Mouse (Mus musculus): ENCODE measurements at regions not wholly inside any gene's neighbourhood (a gene's known extent, or its start where the extent isn't known, plus 50 kb on each side); places are given as distances from the start of the nearest gene placed in this dataset.

GRCm38 (mm10) chr2:124745045-124745444 lies 322.9 kb upstream of the Slc24a5 start:
- Histone ChIP-seq H3K36me3 (ENCODE audit: control insufficient read depth, insufficient read depth, low read length, poor library complexity, severe bottlenecking) (no peaks in the 10 kb centered on the region), H3K4me1 (ENCODE audit: control insufficient read depth in 2 of 2, insufficient read depth in 2 of 2, low read length in 2 of 2, poor library complexity in 1 of 2) (no peaks in the 10 kb centered on the region), H3K27ac (ENCODE audit: insufficient read depth, low read depth, low read length, poor library complexity, severe bottlenecking) (no peak overlapping the region), H3K4me3 (ENCODE audit: insufficient read depth in 1 of 2, low read depth in 1 of 2, low read length in 2 of 2, poor library complexity in 1 of 2, severe bottlenecking in 1 of 2) (no peak overlapping the region), H3K9me3 (ENCODE audit: control insufficient read depth, insufficient read depth, low read depth, low read length) (no peaks in the 10 kb centered on the region), H3K9ac (ENCODE audit: insufficient read depth, low read depth, low read length, poor library complexity, severe bottlenecking) (no peak overlapping the region)
- TF ChIP-seq ZNF384 (IDR thresholded peaks at IDR 0.05; ENCODE audit: low read depth, low read length) (no peak), CHD2 (IDR thresholded peaks at IDR 0.05; ENCODE audit: low read depth, low read length) (no peak), HCFC1 (IDR thresholded peaks at IDR 0.05; ENCODE audit: borderline replicate concordance, insufficient read depth, low read length) (no peak), ZC3H11A (IDR thresholded peaks at IDR 0.05; ENCODE audit: borderline replicate concordance, low read depth, low read length) (no peak), MAFK (IDR thresholded peaks at IDR 0.05; ENCODE audit: insufficient read depth, low read depth, low read length) (no peak)
- DNase-seq (ENCODE audit: low read depth, low spot score), result no peak
- in situ Hi-C loops (cut with MboI; ENCODE audit: low sequenced_read_pairs in 2 of 2, unreplicated experiment in 2 of 2), result no loop called here

GRCm38 (mm10) chr2:124747119-124747518 lies 320.8 kb upstream of the Slc24a5 start:
- Histone ChIP-seq H3K36me3 (ENCODE audit: control insufficient read depth, insufficient read depth, low read length, poor library complexity, severe bottlenecking) (no peaks in the 10 kb centered on the region), H3K9ac (ENCODE audit: insufficient read depth, low read depth, low read length, poor library complexity, severe bottlenecking) (no peak overlapping the region), H3K9me3 (ENCODE audit: control insufficient read depth, insufficient read depth, low read depth, low read length) (no peaks in the 10 kb centered on the region), H3K4me3 (ENCODE audit: insufficient read depth in 1 of 2, low read depth in 1 of 2, low read length in 2 of 2, poor library complexity in 1 of 2, severe bottlenecking in 1 of 2) (no peak overlapping the region), H3K27ac (ENCODE audit: insufficient read depth, low read depth, low read length, poor library complexity, severe bottlenecking) (no peak overlapping the region), H3K4me1 (ENCODE audit: control insufficient read depth in 2 of 2, insufficient read depth in 2 of 2, low read length in 2 of 2, poor library complexity in 1 of 2) (no peaks in the 10 kb centered on the region)
- in situ Hi-C loops (cut with MboI; ENCODE audit: low sequenced_read_pairs in 2 of 2, unreplicated experiment in 2 of 2), result no loop called here
- no peak for TF ChIP-seq HCFC1 (IDR thresholded peaks at IDR 0.05; ENCODE audit: borderline replicate concordance, insufficient read depth, low read length)
- TF ChIP-seq ZC3H11A (IDR thresholded peaks at IDR 0.05; ENCODE audit: borderline replicate concordance, low read depth, low read length), result no peak
- TF ChIP-seq CHD2 (IDR thresholded peaks at IDR 0.05; ENCODE audit: low read depth, low read length), result no peak
- no peak for TF ChIP-seq ZNF384 (IDR thresholded peaks at IDR 0.05; ENCODE audit: low read depth, low read length)
- no peak for TF ChIP-seq MAFK (IDR thresholded peaks at IDR 0.05; ENCODE audit: insufficient read depth, low read depth, low read length)
- no peak for DNase-seq (ENCODE audit: low read depth, low spot score)

GRCm38 (mm10) chr2:124747627-124748026 lies 320.3 kb upstream of the Slc24a5 start:
- no peak for TF ChIP-seq HCFC1 (IDR thresholded peaks at IDR 0.05; ENCODE audit: borderline replicate concordance, insufficient read depth, low read length)
- no peak for TF ChIP-seq CHD2 (IDR thresholded peaks at IDR 0.05; ENCODE audit: low read depth, low read length)
- TF ChIP-seq ZNF384 (IDR thresholded peaks at IDR 0.05; ENCODE audit: low read depth, low read length), result no peak
- no peak for TF ChIP-seq MAFK (IDR thresholded peaks at IDR 0.05; ENCODE audit: insufficient read depth, low read depth, low read length)
- no peak for TF ChIP-seq ZC3H11A (IDR thresholded peaks at IDR 0.05; ENCODE audit: borderline replicate concordance, low read depth, low read length)
- Histone ChIP-seq H3K4me3 (ENCODE audit: insufficient read depth in 1 of 2, low read depth in 1 of 2, low read length in 2 of 2, poor library complexity in 1 of 2, severe bottlenecking in 1 of 2) (no peak overlapping the region), H3K9ac (ENCODE audit: insufficient read depth, low read depth, low read length, poor library complexity, severe bottlenecking) (no peak overlapping the region), H3K27ac (ENCODE audit: insufficient read depth, low read depth, low read length, poor library complexity, severe bottlenecking) (no peak overlapping the region), H3K4me1 (ENCODE audit: control insufficient read depth in 2 of 2, insufficient read depth in 2 of 2, low read length in 2 of 2, poor library complexity in 1 of 2) (no peaks in the 10 kb centered on the region), H3K9me3 (ENCODE audit: control insufficient read depth, insufficient read depth, low read depth, low read length) (no peaks in the 10 kb centered on the region), H3K36me3 (ENCODE audit: control insufficient read depth, insufficient read depth, low read length, poor library complexity, severe bottlenecking) (no peaks in the 10 kb centered on the region)
- in situ Hi-C loops (cut with MboI; ENCODE audit: low sequenced_read_pairs in 2 of 2, unreplicated experiment in 2 of 2), result no loop called here
- no peak for DNase-seq (ENCODE audit: low read depth, low spot score)

- Histone ChIP-seq H3K27ac (ENCODE audit: insufficient read depth, low read depth, low read length, poor library complexity, severe bottlenecking) (no peak overlapping the region), H3K36me3 (ENCODE audit: control insufficient read depth, insufficient read depth, low read length, poor library complexity, severe bottlenecking) (no peaks in the 10 kb centered on the region), H3K4me1 (ENCODE audit: control insufficient read depth in 2 of 2, insufficient read depth in 2 of 2, low read length in 2 of 2, poor library complexity in 1 of 2) (no peaks in the 10 kb centered on the region), H3K9ac (ENCODE audit: insufficient read depth, low read depth, low read length, poor library complexity, severe bottlenecking) (no peak overlapping the region), H3K9me3 (ENCODE audit: control insufficient read depth, insufficient read depth, low read depth, low read length) (no peaks in the 10 kb centered on the region), H3K4me3 (ENCODE audit: insufficient read depth in 1 of 2, low read depth in 1 of 2, low read length in 2 of 2, poor library complexity in 1 of 2, severe bottlenecking in 1 of 2) (no peak overlapping the region)
- TF ChIP-seq CHD2 (IDR thresholded peaks at IDR 0.05; ENCODE audit: low read depth, low read length) (no peak), ZNF384 (IDR thresholded peaks at IDR 0.05; ENCODE audit: low read depth, low read length) (no peak), ZC3H11A (IDR thresholded peaks at IDR 0.05; ENCODE audit: borderline replicate concordance, low read depth, low read length) (no peak), MAFK (IDR thresholded peaks at IDR 0.05; ENCODE audit: insufficient read depth, low read depth, low read length) (no peak), HCFC1 (IDR thresholded peaks at IDR 0.05; ENCODE audit: borderline replicate concordance, insufficient read depth, low read length) (no peak)
- DNase-seq (ENCODE audit: low read depth, low spot score), result no peak
- in situ Hi-C loops (cut with MboI; ENCODE audit: low sequenced_read_pairs in 2 of 2, unreplicated experiment in 2 of 2), result no loop called here
These were observed 316.1 kb upstream of the Slc24a5 start for GRCm38 (mm10) chr2:124751832-124752231.

GRCm38 (mm10) chr2:124753717-124754116 lies 314.2 kb upstream of the Slc24a5 start:
- Histone ChIP-seq H3K9me3 (ENCODE audit: control insufficient read depth, insufficient read depth, low read depth, low read length) (no peaks in the 10 kb centered on the region), H3K4me3 (ENCODE audit: insufficient read depth in 1 of 2, low read depth in 1 of 2, low read length in 2 of 2, poor library complexity in 1 of 2, severe bottlenecking in 1 of 2) (no peak overlapping the region), H3K9ac (ENCODE audit: insufficient read depth, low read depth, low read length, poor library complexity, severe bottlenecking) (no peak overlapping the region), H3K4me1 (ENCODE audit: control insufficient read depth in 2 of 2, insufficient read depth in 2 of 2, low read length in 2 of 2, poor library complexity in 1 of 2) (no peaks in the 10 kb centered on the region), H3K27ac (ENCODE audit: insufficient read depth, low read depth, low read length, poor library complexity, severe bottlenecking) (no peak overlapping the region), H3K36me3 (ENCODE audit: control insufficient read depth, insufficient read depth, low read length, poor library complexity, severe bottlenecking) (no peaks in the 10 kb centered on the region)
- no peak for DNase-seq (ENCODE audit: low read depth, low spot score)
- in situ Hi-C loops (cut with MboI; ENCODE audit: low sequenced_read_pairs in 2 of 2, unreplicated experiment in 2 of 2), result no loop called here
- no peak for TF ChIP-seq HCFC1 (IDR thresholded peaks at IDR 0.05; ENCODE audit: borderline replicate concordance, insufficient read depth, low read length)
- TF ChIP-seq ZC3H11A (IDR thresholded peaks at IDR 0.05; ENCODE audit: borderline replicate concordance, low read depth, low read length), result no peak
- TF ChIP-seq MAFK (IDR thresholded peaks at IDR 0.05; ENCODE audit: insufficient read depth, low read depth, low read length), result no peak

All from ES-E14 (cell line).